Mouse (Mus musculus) G1E (cell line): ENCODE results near the gene Schip1. TPM values are rescaled to one million over a fixed set of nuclear protein-coding genes. Genes with fewer than 3 reads are reported as not detected.

ENCODE experiments used
- ATAC-seq: 2 replicates; pipeline ENCODE4 v1.8.0; 2016; ENCODE audit warnings: mild to moderate bottlenecking; ENCODE audit not compliant: insufficient number of reproducible peaks, poor library complexity, low FRiP score, severe bottlenecking; ENCODE audit errors: extremely low read depth
- DNase-seq: peaks from one replicate; pipeline ENCODE4 v3.0.0; 2012; ENCODE audit warnings: low spot score
- H3K27me3 ChIP-seq: 2 replicates; pipeline ENCODE4 v1.6.1; 2012; ENCODE audit warnings: mild to moderate bottlenecking, low read length, inconsistent platforms; ENCODE audit not compliant: insufficient read depth
- H3K36me3 ChIP-seq: replicated peaks from 2 replicates; pipeline ENCODE3; 2012; ENCODE audit warnings: mild to moderate bottlenecking, inconsistent platforms
- H3K4me1 ChIP-seq: 2 replicates; pipeline ENCODE4 v1.6.1; 2012; ENCODE audit warnings: low read depth, low read length, inconsistent platforms, mixed read lengths; ENCODE audit not compliant: insufficient read depth
- H3K4me3 ChIP-seq: 2 replicates; pipeline ENCODE4 v1.5.1; 2012; ENCODE audit warnings: low read depth, mild to moderate bottlenecking, inconsistent platforms, low read length, moderate library complexity, mixed read lengths
- H3K9me3 ChIP-seq: replicated peaks from 2 replicates; pipeline ENCODE4 v1.6.1; 2012; ENCODE audit warnings: inconsistent platforms
- CTCF ChIP-seq: IDR thresholded peaks from 2 replicates; pipeline ENCODE4 v1.5.1; 2012; ENCODE audit warnings: low read depth, low read length, inconsistent platforms, mixed read lengths
- GATA1 ChIP-seq: IDR thresholded peaks from 2 replicates; pipeline ENCODE4 v1.6.1; 2012; ENCODE audit warnings: borderline replicate concordance, low read length, inconsistent platforms, mixed read lengths
- GATA2 ChIP-seq: IDR thresholded peaks from 2 replicates; pipeline ENCODE4 v1.6.1; 2012; ENCODE audit warnings: low read depth, low read length, inconsistent platforms, borderline replicate concordance
- POLR2AphosphoS5 ChIP-seq: IDR thresholded peaks from 2 replicates; pipeline ENCODE4 v1.6.1; 2012; ENCODE audit warnings: low read depth, low read length, inconsistent platforms; ENCODE audit not compliant: insufficient replicate concordance
- TAL1 ChIP-seq: conservative IDR thresholded peaks from 2 replicates; pipeline ENCODE4 v1.6.1; 2012; ENCODE audit warnings: low read depth, low read length, inconsistent platforms, mixed read lengths
- polyA plus RNA-seq: library from polyadenylated mRNA; stranded (reverse); fragments of >175 nt; gene quantifications from 2 replicates; pipeline ENCODE4 v1.2.3, GENCODE M21; 2012
- total RNA-seq, 2 experiments: library from RNA; stranded (forward) in 1 of 2; stranded (reverse) in 1 of 2; fragments of 200-1000 nt in 1 of 2; fragments of >200 nt in 1 of 2; fragmentation: Nextera tagmentation in 1 of 2; gene quantifications; 2 replicates each; pipeline ENCODE4 v1.2.3; 2014 to 2017

Gene Schip1
- total and polyA plus RNA-seq, 3 experiments = 0.16 TPM; not detected in 2

DNA sequence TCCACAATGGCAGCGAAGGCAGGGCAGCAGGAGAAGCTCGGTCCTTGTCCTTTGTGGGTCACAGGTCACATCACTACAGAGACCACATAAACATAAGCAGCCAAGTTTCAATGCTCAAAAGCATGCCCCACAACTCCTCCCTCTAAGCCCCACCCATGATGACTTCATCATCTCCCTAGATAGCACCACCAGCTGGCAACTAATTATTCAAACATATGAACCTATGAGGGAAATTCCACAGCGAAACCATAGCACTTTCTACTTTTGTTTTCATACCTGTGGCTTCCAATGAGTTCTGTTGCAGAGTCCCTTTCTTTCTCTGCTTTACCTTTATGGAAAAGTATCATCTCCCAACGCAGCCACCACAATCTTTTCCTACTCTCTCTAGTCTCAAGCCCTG is 270.9 kb downstream of the Schip1 start:
- Histone ChIP-seq H3K4me3 (no peak overlapping the region), H3K36me3 (no peaks in the 10 kb centered on the region), H3K27me3 (no peaks in the 10 kb centered on the region), H3K4me1 (no peaks in the 10 kb centered on the region), H3K9me3 (peaks cover 21% of the 10 kb centered on the region)
- DNase-seq (no peak), ATAC-seq (no peak)
- TF ChIP-seq GATA1 = no peak
- TF ChIP-seq CTCF = no peak
- TF ChIP-seq POLR2AphosphoS5 = no peak
- no peak for TF ChIP-seq GATA2
- no peak for TF ChIP-seq TAL1

DNA sequence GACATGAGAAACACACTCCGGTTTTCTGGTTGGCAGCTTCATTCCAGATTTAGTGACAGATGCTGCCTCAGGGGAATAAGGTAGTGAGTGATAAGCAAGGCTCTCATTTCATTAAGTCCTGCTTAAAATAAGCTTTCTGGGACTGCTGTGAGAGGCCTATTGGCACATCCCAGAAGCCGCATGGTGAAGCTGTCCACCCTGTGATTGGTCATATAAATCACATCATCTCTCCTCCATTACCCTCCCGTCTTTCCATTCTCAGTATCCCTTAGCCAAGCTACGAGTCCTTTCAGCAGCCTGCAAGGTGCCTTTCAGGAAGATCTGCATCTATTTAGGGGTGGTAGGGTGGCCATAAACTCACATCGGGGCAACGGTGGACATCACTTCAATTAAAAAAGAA is 286.0 kb downstream of the Schip1 start:
- TF ChIP-seq TAL1 (no peak), CTCF (no peak), POLR2AphosphoS5 (no peak), GATA2 (no peak), GATA1 (no peak)
- Histone ChIP-seq H3K4me3 (no peak overlapping the region), H3K27me3 (no peaks in the 10 kb centered on the region), H3K4me1 (no peaks in the 10 kb centered on the region), H3K9me3 (peaks cover 30% of the 10 kb centered on the region), H3K36me3 (no peaks in the 10 kb centered on the region)
- ATAC-seq (no peak), DNase-seq (no peak)

DNA sequence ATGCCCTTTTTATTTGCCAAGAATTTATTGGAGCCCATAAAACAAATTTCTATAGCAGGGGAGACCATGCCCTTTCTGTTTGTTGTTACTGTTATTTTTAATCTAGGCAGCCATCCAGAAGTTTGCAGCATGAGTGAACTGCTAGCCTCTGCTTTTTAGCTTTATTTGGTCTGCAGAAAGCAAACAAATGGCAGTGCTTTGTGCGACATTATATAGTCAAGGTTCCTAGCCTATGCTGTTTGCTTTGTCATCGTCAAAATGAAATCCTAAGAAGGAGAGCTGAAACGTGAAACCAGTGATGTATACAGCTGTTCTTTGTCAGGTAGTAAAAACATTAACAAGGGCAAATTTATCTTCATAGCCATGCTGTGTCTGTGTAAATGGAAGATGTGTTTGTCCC is 286.9 kb downstream of the Schip1 start:
- TF ChIP-seq GATA2 (no peak), POLR2AphosphoS5 (no peak), GATA1 (no peak), CTCF (no peak), TAL1 (no peak)
- no peak for ATAC-seq
- H3K27me3 ChIP-seq = no peaks in the 10 kb centered on the region
- DNase-seq = no peak
- peaks cover 30% of the 10 kb centered on the region for H3K9me3 ChIP-seq
- H3K4me3 ChIP-seq = no peak overlapping the region
- no peaks in the 10 kb centered on the region for H3K36me3 ChIP-seq
- H3K4me1 ChIP-seq = no peaks in the 10 kb centered on the region

DNA sequence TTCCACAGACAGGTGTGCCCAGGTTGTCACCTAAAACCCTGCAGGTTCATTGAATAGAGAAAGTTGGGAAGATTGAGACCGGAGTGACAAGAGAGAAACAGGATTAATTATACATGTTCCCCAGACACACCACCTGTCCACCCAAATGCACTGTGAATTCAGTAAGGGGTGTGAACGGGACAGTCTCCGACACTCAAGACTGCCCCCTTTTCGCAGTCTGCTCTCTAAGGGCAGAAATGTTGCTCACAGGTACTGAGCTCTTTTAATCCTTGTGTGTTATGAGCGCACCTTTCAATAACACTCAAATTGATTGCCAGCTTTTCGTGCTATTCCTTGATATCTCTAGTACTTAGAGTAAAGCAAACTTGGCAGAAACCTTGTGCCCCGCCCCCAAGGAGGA is 288.4 kb downstream of the Schip1 start:
- no peak overlapping the region for H3K4me3 ChIP-seq
- H3K4me1 ChIP-seq = no peaks in the 10 kb centered on the region
- H3K9me3 ChIP-seq = peaks cover 27% of the 10 kb centered on the region
- no peaks in the 10 kb centered on the region for H3K27me3 ChIP-seq
- no peak for DNase-seq
- no peak for TF ChIP-seq POLR2AphosphoS5
- TF ChIP-seq CTCF = no peak
- TF ChIP-seq GATA2 = no peak
- no peak for TF ChIP-seq TAL1
- no peak for TF ChIP-seq GATA1
- ATAC-seq = no peak
- no peaks in the 10 kb centered on the region for H3K36me3 ChIP-seq

DNA sequence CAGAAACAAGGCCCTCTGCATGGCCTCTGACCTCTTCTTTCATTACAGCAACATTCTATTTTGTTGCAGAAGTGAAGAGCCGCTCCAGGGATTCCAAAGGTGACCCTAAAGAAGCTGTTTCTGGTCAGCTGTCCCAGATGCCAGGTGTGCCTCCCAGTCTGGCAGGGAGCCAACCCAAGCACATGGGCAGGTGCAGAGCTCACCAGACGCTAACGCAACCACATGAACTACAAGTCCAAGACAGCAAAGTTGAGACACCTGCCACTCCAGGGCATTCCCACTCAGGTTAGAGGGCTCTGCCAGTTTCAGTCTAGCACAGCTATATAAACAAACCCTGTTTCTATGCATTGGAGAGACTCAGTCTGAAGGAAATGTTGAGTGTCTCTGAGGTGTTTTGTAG is 288.9 kb downstream of the Schip1 start:
- ATAC-seq = no peak
- Histone ChIP-seq H3K9me3 (peaks cover 23% of the 10 kb centered on the region), H3K27me3 (no peaks in the 10 kb centered on the region), H3K4me1 (no peaks in the 10 kb centered on the region), H3K4me3 (no peak overlapping the region), H3K36me3 (no peaks in the 10 kb centered on the region)
- no peak for TF ChIP-seq POLR2AphosphoS5
- no peak for TF ChIP-seq GATA1
- TF ChIP-seq CTCF = no peak
- TF ChIP-seq TAL1 = no peak
- no peak for TF ChIP-seq GATA2
- no peak for DNase-seq

DNA sequence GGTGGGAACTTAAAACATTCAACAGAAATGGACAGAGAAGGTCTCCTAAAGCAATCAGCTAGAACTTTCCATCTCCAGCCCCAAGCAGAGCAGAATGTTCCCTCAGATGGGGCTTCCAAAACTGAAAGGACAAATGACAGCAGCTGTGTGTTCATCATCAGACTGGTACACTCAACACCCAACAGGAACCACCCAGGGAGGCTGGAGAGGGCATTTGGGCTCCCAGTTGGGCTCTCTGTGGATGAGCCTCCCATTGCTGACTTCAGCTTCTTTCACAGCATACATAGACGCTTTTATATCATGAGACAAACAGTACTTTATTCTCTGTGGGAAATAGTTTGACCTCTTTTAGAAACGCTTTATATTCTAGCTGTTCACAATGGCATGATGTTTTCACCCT is 291.9 kb downstream of the Schip1 start:
- ATAC-seq (no peak), DNase-seq (no peak)
- Histone ChIP-seq H3K27me3 (no peaks in the 10 kb centered on the region), H3K4me1 (no peaks in the 10 kb centered on the region), H3K9me3 (peaks cover 17% of the 10 kb centered on the region), H3K36me3 (no peaks in the 10 kb centered on the region), H3K4me3 (no peak overlapping the region)
- TF ChIP-seq GATA2 (no peak), POLR2AphosphoS5 (no peak), GATA1 (no peak), CTCF (no peak), TAL1 (no peak)
